Mouse (Mus musculus): ENCODE data around the gene Nol9. TPM values are rescaled to one million over a fixed set of nuclear protein-coding genes. Genes with fewer than 3 reads are reported as not detected.

Gene Nol9
- total and polyA plus RNA-seq, 3 experiments = 80.3 to 114 (median 80.9) TPM

- TF ChIP-seq POLR2AphosphoS5 (IDR thresholded peaks at IDR 0.05; ENCODE audit: borderline replicate concordance, low read depth, low read length) = no peak
- TF ChIP-seq GATA1 (IDR thresholded peaks at IDR 0.05; ENCODE audit: low read depth, low read length) = no peak
- no peak for TF ChIP-seq TAL1 (IDR thresholded peaks at IDR 0.05; ENCODE audit: low read length)
- no peak for TF ChIP-seq MYB (IDR thresholded peaks at IDR 0.05; ENCODE audit: low read depth, low read length)
- no peak for TF ChIP-seq RAD21 (IDR thresholded peaks at IDR 0.05; ENCODE audit: low read depth, low read length)
- TF ChIP-seq MAZ (IDR thresholded peaks at IDR 0.05; ENCODE audit: low read depth, low read length) = peak; percentile 91; the same call in 1 of the 2 replicates
- TF ChIP-seq MAX (IDR thresholded peaks at IDR 0.05; ENCODE audit: low read length) = peak; percentile 43; the same call in 1 of the 2 replicates
- TF ChIP-seq ZKSCAN1 (IDR thresholded peaks at IDR 0.05; ENCODE audit: low read depth, low read length) = no peak
- TF ChIP-seq BHLHE40 (IDR thresholded peaks at IDR 0.05; ENCODE audit: borderline replicate concordance, low read depth, low read length) = 0 out of 2 replicates have a peak, but pooled peaks have one; percentile 6
- no peak for TF ChIP-seq ZC3H11A (IDR thresholded peaks at IDR 0.05; ENCODE audit: low read depth, low read length)
- TF ChIP-seq USF2 (IDR thresholded peaks at IDR 0.05; ENCODE audit: borderline replicate concordance in 1 of 2, insufficient read depth in 1 of 2, low read depth in 1 of 2, low read length in 2 of 2) = no peak
- TF ChIP-seq KAT2A (conservative IDR thresholded peaks at IDR 0.05; ENCODE audit: low read depth, low read length) = peak; percentile 96
- 0 out of 2 replicates have a peak, but pooled peaks have one; percentile 33 for TF ChIP-seq NRF1 (IDR thresholded peaks at IDR 0.05; ENCODE audit: insufficient read depth, low read depth, low read length, poor library complexity, severe bottlenecking)
- peak; percentile 86 for TF ChIP-seq SIN3A (IDR thresholded peaks at IDR 0.05; ENCODE audit: low read length)
- no peak for TF ChIP-seq POLR2AphosphoS2 (IDR thresholded peaks at IDR 0.05; ENCODE audit: low read length)
- TF ChIP-seq TCF12 (IDR thresholded peaks at IDR 0.05; ENCODE audit: low read depth, low read length) = no peak; the same call in none of the 2 replicates
- peak; percentile 75 for TF ChIP-seq USF1 (IDR thresholded peaks at IDR 0.05; ENCODE audit: low read depth, low read length)
Measured at GRCm38 (mm10) chr4:151996173-151996950, 42.8 kb upstream of the Nol9 start, which contains the start of gene Phf13 (continued).

- Histone ChIP-seq H3K27me3 (ENCODE audit: control insufficient read depth in 1 of 2, insufficient read depth in 2 of 2, low read length in 2 of 2) (no peaks in the 10 kb centered on the region), H3K4me1 (ENCODE audit: control insufficient read depth in 1 of 2, insufficient read depth in 2 of 2, low read length in 2 of 2) (peaks cover 5 to 30% of the 10 kb centered on the region in 2 experiments), H3K9me3 (replicated peaks; ENCODE audit: insufficient read depth, low read length) (no peaks in the 10 kb centered on the region), H3K4me3 (ENCODE audit: control insufficient read depth in 1 of 2, insufficient read depth in 1 of 2, low read depth in 2 of 2, low read length in 2 of 2) (peak overlapping the region; percentile 88 to 97), H3K9ac (ENCODE audit: control insufficient read depth, low read depth, low read length, poor library complexity, severe bottlenecking) (peak overlapping the region; percentile 94), H3K79me2 (ENCODE audit: control insufficient read depth, insufficient read depth, low read length, poor library complexity) (peaks cover 6% of the 10 kb centered on the region; the same call in 1 of the 2 replicates), H3K36me3 (ENCODE audit: control insufficient read depth in 1 of 2, insufficient read depth in 2 of 2, low read length in 2 of 2) (peaks cover 0 to 20% of the 10 kb centered on the region in 2 experiments; a peak in 2 of 4 replicates), H3K27ac (ENCODE audit: control insufficient read depth, low read depth, low read length) (peak overlapping the region; percentile 36)
- TF ChIP-seq E2F4 (IDR thresholded peaks at IDR 0.05; ENCODE audit: borderline replicate concordance, low read depth, low read length) (no peak), CHD1 (IDR thresholded peaks at IDR 0.05; ENCODE audit: low read depth, low read length) (no peak), HCFC1 (IDR thresholded peaks at IDR 0.05; ENCODE audit: low read depth, low read length) (no peak), EP300 (IDR thresholded peaks at IDR 0.05; ENCODE audit: low read depth in 1 of 2, low read length in 2 of 2) (no peak), MAX (IDR thresholded peaks at IDR 0.05; ENCODE audit: low read length) (no peak), ETS1 (IDR thresholded peaks at IDR 0.05; ENCODE audit: low read depth, low read length) (no peak), POLR2A (IDR thresholded peaks at IDR 0.05; ENCODE audit: control insufficient read depth in 1 of 2, insufficient read depth in 1 of 2, low read depth in 1 of 2, low read length in 2 of 2, poor library complexity in 1 of 2) (no peak), MYB (IDR thresholded peaks at IDR 0.05; ENCODE audit: low read depth, low read length) (no peak), GABPA (IDR thresholded peaks at IDR 0.05; ENCODE audit: low read depth, low read length) (no peak), CTCF (IDR thresholded peaks at IDR 0.05 in 2 of 3, conservative IDR thresholded peaks at IDR 0.05 in 1 of 3; ENCODE audit: control insufficient read depth in 1 of 3, insufficient read depth in 1 of 3, low read depth in 2 of 3, low read length in 3 of 3, poor library complexity in 1 of 3, severe bottlenecking in 1 of 3) (no peak)
- no peak for DNase-seq (ENCODE audit: low read depth, low spot score)
Measured at GRCm38 (mm10) chr4:151996951-151997222, 42.2 kb upstream of the Nol9 start.

Data from MEL (cell line).